Mouse (Mus musculus) CH12.LX (cell line): ENCODE data around the gene Zfp790. TPM values are rescaled to one million over a fixed set of nuclear protein-coding genes. Genes with fewer than 3 reads are reported as not detected.

ENCODE experiments used
- DNase-seq: peaks from one replicate; pipeline ENCODE4 v3.0.0-alpha.2; 2013; ENCODE audit errors: extremely low read depth
- H3K27ac ChIP-seq: 2 replicates; pipeline ENCODE4 v1.5.1; 2012; ENCODE audit warnings: low read depth, mild to moderate bottlenecking, control low read depth, moderate library complexity; ENCODE audit not compliant: insufficient read depth
- H3K27me3 ChIP-seq: replicated peaks from 2 replicates; pipeline ENCODE3; 2012; ENCODE audit warnings: inconsistent platforms
- H3K36me3 ChIP-seq, 2 experiments: replicated peaks in 1 of 2; 2 replicates each; pipeline versions ENCODE3 to v1.6.1; 2012; ENCODE audit warnings: inconsistent platforms in 1 of 2, low read length in 1 of 2, mild to moderate bottlenecking in 1 of 2, mixed read lengths in 1 of 2, moderate library complexity in 1 of 2; ENCODE audit not compliant: control insufficient read depth in 1 of 2, insufficient read depth in 1 of 2
- H3K4me1 ChIP-seq, 2 experiments: 2 replicates each; pipeline ENCODE4 v1.6.1; 2012; ENCODE audit warnings: inconsistent platforms in 1 of 2, moderate library complexity in 1 of 2; ENCODE audit not compliant: insufficient read depth in 2 of 2, control insufficient read depth in 1 of 2
- H3K4me2 ChIP-seq: 2 replicates; pipeline ENCODE4 v1.6.1; 2012; ENCODE audit warnings: low read depth, mild to moderate bottlenecking, control low read depth; ENCODE audit not compliant: poor library complexity, insufficient read depth, severe bottlenecking
- H3K4me3 ChIP-seq, 3 experiments: fragments of 150-350 bp in 1 of 3; sonication (generic) in 1 of 3; replicated peaks in 1 of 3; 2 replicates each; pipeline versions ENCODE3 to v1.5.1; 2011 to 2012; ENCODE audit warnings: low read depth in 2 of 3, low read length in 2 of 3, mild to moderate bottlenecking in 2 of 3, moderate library complexity in 2 of 3, control low read depth in 1 of 3, improper control_type of control experiment in 1 of 3, inconsistent platforms in 1 of 3, mixed read lengths in 1 of 3; ENCODE audit not compliant: poor library complexity in 1 of 3
- H3K79me2 ChIP-seq: replicated peaks from 2 replicates; pipeline ENCODE4 v1.6.1; 2012; ENCODE audit warnings: mild to moderate bottlenecking, moderate library complexity; ENCODE audit not compliant: control insufficient read depth, poor library complexity, insufficient read depth, severe bottlenecking; ENCODE audit errors: extremely low read depth
- H3K9ac ChIP-seq: 2 replicates; pipeline ENCODE4 v1.6.1; 2012; ENCODE audit warnings: low read depth, mild to moderate bottlenecking, control low read depth, moderate library complexity; ENCODE audit not compliant: insufficient read depth
- H3K9me3 ChIP-seq: replicated peaks from 2 replicates; pipeline ENCODE3; 2012; ENCODE audit warnings: low read length, inconsistent platforms, mixed read lengths
- BHLHE40 ChIP-seq: IDR thresholded peaks from 2 replicates; pipeline ENCODE4 v1.6.1; 2011; ENCODE audit warnings: mild to moderate bottlenecking, low read depth, low read length, improper control_type of control experiment
- CHD1 ChIP-seq: IDR thresholded peaks from 2 replicates; pipeline ENCODE4 v1.6.1; 2012; ENCODE audit warnings: low read depth, low read length, improper control_type of control experiment, inconsistent platforms
- EP300 ChIP-seq: IDR thresholded peaks from 2 replicates; pipeline ENCODE4 v1.6.1; 2011; ENCODE audit warnings: low read length, improper control_type of control experiment
- HCFC1 ChIP-seq: IDR thresholded peaks from 2 replicates; pipeline ENCODE4 v1.6.1; 2012; ENCODE audit warnings: low read depth, mild to moderate bottlenecking, inconsistent platforms, low read length, improper control_type of control experiment
- MAZ ChIP-seq: IDR thresholded peaks from 2 replicates; pipeline ENCODE4 v1.6.1; 2012; ENCODE audit warnings: low read depth, mild to moderate bottlenecking, inconsistent platforms, low read length, improper control_type of control experiment, moderate library complexity
- MEF2A ChIP-seq: IDR thresholded peaks from 2 replicates; pipeline ENCODE4 v1.6.1; 2014; ENCODE audit warnings: low read depth, mild to moderate bottlenecking, inconsistent platforms, low read length, improper control_type of control experiment, borderline replicate concordance
- MXI1 ChIP-seq: IDR thresholded peaks from 2 replicates; pipeline ENCODE4 v1.6.1; 2011; ENCODE audit warnings: mild to moderate bottlenecking, low read depth, low read length, improper control_type of control experiment
- NELFE ChIP-seq: IDR thresholded peaks from 2 replicates; pipeline ENCODE4 v1.6.1; 2011; ENCODE audit warnings: low read depth, low read length, improper control_type of control experiment
- PAX5 ChIP-seq: IDR thresholded peaks from 2 replicates; pipeline ENCODE4 v1.6.1; 2012; ENCODE audit warnings: low read length, inconsistent platforms, mixed read lengths
- POLR2A ChIP-seq: IDR thresholded peaks from 2 replicates; pipeline ENCODE4 v1.6.1; 2011; ENCODE audit warnings: low read depth, mild to moderate bottlenecking, improper control_type of control experiment, low read length
- POLR2AphosphoS2 ChIP-seq: IDR thresholded peaks from 2 replicates; pipeline ENCODE4 v1.6.1; 2011; ENCODE audit warnings: low read depth, low read length, improper control_type of control experiment
- RAD21 ChIP-seq: IDR thresholded peaks from 2 replicates; pipeline ENCODE4 v1.6.1; 2011; ENCODE audit warnings: low read depth, mild to moderate bottlenecking, low read length, improper control_type of control experiment, moderate library complexity
- RCOR1 ChIP-seq: conservative IDR thresholded peaks from 2 replicates; pipeline ENCODE4 v1.6.1; 2012; ENCODE audit warnings: low read depth, mild to moderate bottlenecking, inconsistent platforms, low read length, improper control_type of control experiment
- UBTF ChIP-seq: IDR thresholded peaks from 2 replicates; pipeline ENCODE4 v1.6.1; 2012; ENCODE audit warnings: low read depth, mild to moderate bottlenecking, inconsistent platforms, low read length, improper control_type of control experiment, moderate library complexity
- USF1 ChIP-seq: IDR thresholded peaks from 2 replicates; pipeline ENCODE4 v1.6.1; 2014; ENCODE audit warnings: low read depth, mild to moderate bottlenecking, inconsistent platforms, low read length, improper control_type of control experiment
- ZKSCAN1 ChIP-seq: IDR thresholded peaks from 2 replicates; pipeline ENCODE4 v1.6.1; 2012; ENCODE audit warnings: low read depth, inconsistent platforms, low read length, improper control_type of control experiment, borderline replicate concordance
- ZNF384 ChIP-seq: IDR thresholded peaks from 2 replicates; pipeline ENCODE4 v1.6.1; 2012; ENCODE audit warnings: low read depth, low read length, improper control_type of control experiment, inconsistent platforms
- dilution Hi-C: fragments of 300-500 bp; cut with MboI; formaldehyde crosslinking; loops from 2 replicates; pipeline ENCODE4 v1.14.3; 2020; ENCODE audit warnings: low sequenced_read_pairs; ENCODE audit not compliant: extremely low pct_unique_long_range_greater_than_20kb, extremely low pct_ligation_motif_present
- in situ Hi-C: fragments of 300-500 bp; cut with MboI; formaldehyde crosslinking; loops from 3 replicates; pipeline ENCODE4 v1.14.3; 2019; ENCODE audit warnings: low sequenced_read_pairs, low pct_ligation_motif_present, low pct_unique_long_range_greater_than_20kb, mixed read lengths
- polyA plus RNA-seq: library from polyadenylated mRNA; unstranded; fragments of >175 nt; gene quantifications from 2 replicates; pipeline ENCODE4 v1.2.1, GENCODE M21; 2012; ENCODE audit warnings: low read depth; ENCODE audit not compliant: insufficient read length
- total RNA-seq, 2 experiments: library from RNA; depleted of rRNA; stranded (reverse); fragments of 300-350 nt in 1 of 2; fragments of >200 nt in 1 of 2; gene quantifications; 2 replicates each; pipeline ENCODE4 v1.2.3; 2012 to 2014

Zfp790 gene
- total and polyA plus RNA-seq, 3 experiments, result 4.6 to 7.6 (median 5.8) TPM

DNA sequence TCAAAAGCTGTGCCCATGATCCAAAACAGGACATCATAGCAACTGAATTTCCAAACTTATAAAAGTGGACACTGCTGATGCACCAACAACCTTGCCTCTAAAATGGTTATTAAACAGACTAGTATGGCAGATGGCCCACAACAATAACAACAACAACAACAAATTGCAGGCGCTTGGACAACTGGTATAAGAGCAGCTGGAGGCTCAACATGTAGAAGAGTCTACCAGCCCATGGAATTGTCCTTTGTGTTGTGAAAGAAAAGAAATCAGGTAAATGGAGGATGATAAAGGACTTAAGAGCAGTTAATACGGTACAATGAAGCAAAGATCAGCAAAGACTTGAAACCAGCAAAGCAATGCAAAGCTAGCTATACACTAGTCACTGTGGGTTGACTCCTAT is 1.5 kb upstream of the Zfp790 start:
- H3K4me1 ChIP-seq, result peaks cover 9 to 36% of the 10 kb centered on the region in 2 experiments
- TF ChIP-seq UBTF (no peak), BHLHE40 (no peak), RAD21 (no peak), POLR2A (no peak), ZKSCAN1 (no peak), NELFE (no peak), MAZ (no peak), MEF2A (no peak), PAX5 (no peak), EP300 (no peak), USF1 (no peak), POLR2AphosphoS2 (no peak), RCOR1 (no peak), HCFC1 (no peak)
- H3K4me3 ChIP-seq, result no peak overlapping the region
- no peak for DNase-seq
- H3K27ac ChIP-seq, result no peak overlapping the region
- H3K27me3 ChIP-seq, result no peaks in the 10 kb centered on the region
- dilution Hi-C loops (no loop called here), in situ Hi-C loops (no loop called here)
- H3K9ac ChIP-seq, result no peak overlapping the region
- no peaks in the 10 kb centered on the region for H3K9me3 ChIP-seq
- peaks cover 0 to 9% of the 10 kb centered on the region in 2 experiments for H3K36me3 ChIP-seq
- peaks cover 9% of the 10 kb centered on the region for H3K79me2 ChIP-seq
- no peak overlapping the region for H3K4me2 ChIP-seq

DNA sequence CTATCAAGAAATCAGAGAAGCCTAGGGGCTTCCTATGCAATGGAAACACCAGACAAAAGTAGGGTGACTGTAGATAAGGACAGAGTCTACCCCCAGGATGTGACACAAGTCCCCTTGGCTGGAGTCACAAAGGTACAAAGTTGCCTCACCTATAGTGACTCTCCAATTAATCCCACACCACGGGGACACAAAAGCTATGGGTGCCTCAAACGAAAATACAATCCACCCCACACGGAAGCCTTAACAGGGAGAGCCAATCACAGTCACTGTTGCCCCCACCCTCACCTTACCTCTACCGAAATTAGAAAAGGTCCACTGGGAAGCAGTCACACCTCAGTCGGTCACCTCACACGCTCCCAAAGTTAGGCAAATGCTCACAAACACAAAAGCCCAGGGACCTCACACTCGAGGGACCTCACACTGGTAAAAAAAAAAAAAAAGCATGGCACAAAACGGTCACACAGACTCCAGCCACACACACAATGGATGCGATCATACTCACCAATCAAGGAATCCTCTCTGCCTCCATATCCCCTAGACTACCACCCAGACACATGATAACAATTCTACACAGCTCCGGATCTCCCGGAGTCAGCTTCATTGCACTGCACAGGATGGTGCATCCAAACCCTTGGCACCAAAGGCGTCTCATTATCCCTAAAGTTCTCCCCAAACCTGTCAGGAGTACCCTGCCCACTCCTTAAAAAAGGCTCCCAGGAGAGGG is 691 bp upstream of the Zfp790 start:
- peak; percentile 17 for DNase-seq
- H3K9ac ChIP-seq, result peak overlapping the region; percentile 77
- H3K36me3 ChIP-seq, result peaks cover 0 to 11% of the 10 kb centered on the region in 2 experiments
- H3K79me2 ChIP-seq, result peaks cover 14% of the 10 kb centered on the region
- no peak overlapping the region for H3K27ac ChIP-seq
- peaks cover 9 to 40% of the 10 kb centered on the region in 2 experiments for H3K4me1 ChIP-seq
- peak overlapping the region; percentile 98 for H3K4me2 ChIP-seq
- no peaks in the 10 kb centered on the region for H3K27me3 ChIP-seq
- dilution Hi-C loops, result no loop called here
- peak overlapping the region; percentile 60 to 98 (median 88) for H3K4me3 ChIP-seq
- no peaks in the 10 kb centered on the region for H3K9me3 ChIP-seq
- TF ChIP-seq MXI1 (no peak), CHD1 (0 out of 2 replicates have a peak, but pooled peaks have one; percentile 41), ZNF384 (peak; percentile 55; the same call in 1 of the 2 replicates)
- in situ Hi-C loops, result no loop called here
